Mouse (Mus musculus) cerebellum, adult 2 months (tissue): ENCODE measurements at regions not wholly inside any gene's neighbourhood (a gene's known extent, or its start where the extent isn't known, plus 50 kb on each side); places are given as distances from the start of the nearest gene placed in this dataset.

Experiments
- DNase-seq, 2 experiments: peaks; one replicate each; pipeline ENCODE4 v3.0.0; 2021
- H3K27ac ChIP-seq: fragments of 200-500 bp; 2 replicates; pipeline ENCODE4 v1.5.1; 2012; ENCODE audit warnings: low read length, control low read depth, inconsistent platforms; ENCODE audit not compliant: insufficient read depth
- H3K27me3 ChIP-seq: fragments of 200-500 bp; 2 replicates; pipeline ENCODE4 v1.6.1; 2012; ENCODE audit warnings: inconsistent platforms, mild to moderate bottlenecking, low read length, moderate library complexity; ENCODE audit not compliant: control insufficient read depth, insufficient read depth
- H3K4me1 ChIP-seq: fragments of 200-500 bp; 2 replicates; pipeline ENCODE4 v1.6.1; 2011; ENCODE audit warnings: low read length; ENCODE audit not compliant: control insufficient read depth, insufficient read depth
- H3K4me3 ChIP-seq: fragments of 200-500 bp; replicated peaks from 2 replicates; pipeline ENCODE3; 2011; ENCODE audit warnings: mild to moderate bottlenecking, low read depth, low read length, control low read depth; ENCODE audit not compliant: insufficient read depth
- CTCF ChIP-seq: fragments of 200-500 bp; IDR thresholded peaks from 2 replicates; pipeline ENCODE4 v1.5.1; 2011; ENCODE audit warnings: low read depth, mild to moderate bottlenecking, control low read depth, low read length, moderate library complexity, borderline replicate concordance; ENCODE audit not compliant: insufficient read depth
- POLR2A ChIP-seq: fragments of 200-500 bp; IDR thresholded peaks from 2 replicates; pipeline ENCODE4 v1.6.1; 2011; ENCODE audit warnings: low read length, control low read depth, borderline replicate concordance; ENCODE audit not compliant: insufficient read depth
- WGBS: fragments of 180-500 bp; shearing (Covaris S2); methylation state at CpG from one replicate; pipeline ENCODE4 v1.1.7; 2018; 5-methylcytosine and 5-hydroxymethylcytosine counted together

- H3K4me1 ChIP-seq = no peaks in the 10 kb centered on the region
- no peak overlapping the region for H3K27ac ChIP-seq
- H3K27me3 ChIP-seq = no peaks in the 10 kb centered on the region
- H3K4me3 ChIP-seq = no peak overlapping the region
- no peak for TF ChIP-seq POLR2A
- TF ChIP-seq CTCF = no peak
- DNase-seq = no peak
Measured at GRCm38 (mm10) chr13:26354421-26354820, 415.5 kb downstream of the Hdgfl1 start.

GRCm38 (mm10) chr13:26350510-26350909 lies 419.5 kb downstream of the Hdgfl1 start:
- Histone ChIP-seq H3K4me1 (no peaks in the 10 kb centered on the region), H3K27ac (no peak overlapping the region), H3K27me3 (no peaks in the 10 kb centered on the region), H3K4me3 (no peak overlapping the region)
- TF ChIP-seq POLR2A (no peak), CTCF (no peak)
- no peak for DNase-seq
- 86% methylated on average over 3 of the region's 3 CpGs for WGBS

- no peak overlapping the region for H3K4me3 ChIP-seq
- TF ChIP-seq CTCF = no peak
- no peaks in the 10 kb centered on the region for H3K4me1 ChIP-seq
- no peak overlapping the region for H3K27ac ChIP-seq
- H3K27me3 ChIP-seq = no peaks in the 10 kb centered on the region
- WGBS = 74% methylated on average over 3 of the region's 3 CpGs
- no peak for DNase-seq
Measured at GRCm38 (mm10) chr13:26338795-26339194, 431.2 kb downstream of the Hdgfl1 start.

GRCm38 (mm10) chr13:26325066-26325465 lies 444.9 kb downstream of the Hdgfl1 start:
- no peaks in the 10 kb centered on the region for H3K27me3 ChIP-seq

GRCm38 (mm10) chr13:26324633-26325032 lies 445.3 kb downstream of the Hdgfl1 start:
- WGBS = 77% methylated on average over 6 of the region's 6 CpGs

More at GRCm38 (mm10) chr13:26325066-26325465, 444.9 kb downstream of the Hdgfl1 start:
- WGBS = 59% methylated on average over 3 of the region's 3 CpGs
- no peak for DNase-seq
- Histone ChIP-seq H3K4me1 (no peaks in the 10 kb centered on the region), H3K27ac (no peak overlapping the region), H3K4me3 (no peak overlapping the region)
- no peak for TF ChIP-seq POLR2A
- TF ChIP-seq CTCF = no peak

GRCm38 (mm10) chr13:26318557-26318956 lies 451.4 kb downstream of the Hdgfl1 start:
- DNase-seq = no peak
- Histone ChIP-seq H3K27ac (no peak overlapping the region), H3K4me1 (no peaks in the 10 kb centered on the region), H3K27me3 (no peaks in the 10 kb centered on the region), H3K4me3 (no peak overlapping the region)
- no peak for TF ChIP-seq POLR2A
- no peak for TF ChIP-seq CTCF
- 90% methylated on average over 5 of the region's 5 CpGs for WGBS

More at GRCm38 (mm10) chr13:26324633-26325032, 445.3 kb downstream of the Hdgfl1 start:
- no peak for TF ChIP-seq POLR2A
- no peak for TF ChIP-seq CTCF
- H3K27me3 ChIP-seq = no peaks in the 10 kb centered on the region
- H3K4me1 ChIP-seq = no peaks in the 10 kb centered on the region
- H3K27ac ChIP-seq = no peak overlapping the region
- no peak for DNase-seq
- no peak overlapping the region for H3K4me3 ChIP-seq

- no peak overlapping the region for H3K27ac ChIP-seq
- no peaks in the 10 kb centered on the region for H3K27me3 ChIP-seq
- H3K4me3 ChIP-seq = no peak overlapping the region
- 52% methylated on average over 7 of the region's 7 CpGs for WGBS
- TF ChIP-seq CTCF = no peak
- no peak for TF ChIP-seq POLR2A
- no peaks in the 10 kb centered on the region for H3K4me1 ChIP-seq
- no peak for DNase-seq
Measured at GRCm38 (mm10) chr13:26312246-26313010, 457.5 kb downstream of the Hdgfl1 start.

GRCm38 (mm10) chr13:26284073-26284444 lies 485.9 kb downstream of the Hdgfl1 start:
- no peak for DNase-seq
- H3K4me3 ChIP-seq = no peak overlapping the region
- WGBS = 20% methylated on average over 3 of the region's 3 CpGs
- no peak for TF ChIP-seq POLR2A
- TF ChIP-seq CTCF = no peak
- H3K27ac ChIP-seq = no peak overlapping the region
- no peaks in the 10 kb centered on the region for H3K27me3 ChIP-seq
- H3K4me1 ChIP-seq = peaks cover 3% of the 10 kb centered on the region; the same call in 1 of the 2 replicates
